Mouse (Mus musculus): ENCODE measurements around the gene Cyb5r3. TPM values are rescaled to one million over a fixed set of nuclear protein-coding genes. Genes with fewer than 3 reads are reported as not detected.

The Cyb5r3 gene
- polyA plus RNA-seq, 1 experiment from 2014 or later, result 283 TPM

DNA sequence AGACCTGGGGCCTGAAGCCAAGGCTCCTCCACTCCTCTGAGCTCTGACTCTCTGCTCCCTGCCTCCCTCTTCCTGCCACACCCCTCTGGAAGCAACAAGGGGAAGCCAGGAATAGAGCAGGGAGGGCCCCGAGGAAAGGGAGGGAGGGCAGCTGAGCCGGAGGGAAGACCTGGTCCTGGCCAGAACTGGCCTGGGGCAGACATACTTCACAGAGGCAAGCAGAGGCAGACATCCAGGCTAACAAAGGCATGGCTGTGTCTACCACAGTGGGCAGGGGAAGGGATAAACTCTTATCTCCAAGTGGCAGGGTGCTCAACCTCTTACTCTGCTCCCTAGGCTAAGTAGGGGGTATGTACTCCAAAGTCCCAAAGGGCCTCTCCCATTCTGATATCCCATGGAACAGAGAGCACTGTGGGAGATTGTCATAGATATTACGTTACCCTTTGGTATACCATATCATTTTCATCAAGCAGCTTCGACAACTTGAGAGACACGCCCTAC is 7.4 kb downstream of the Cyb5r3 start:
- Histone ChIP-seq H3K4me1 (ENCODE audit: control insufficient read depth, insufficient read depth, low read length) (peaks cover 35% of the 10 kb centered on the region), H3K27me3 (replicated peaks; ENCODE audit: control insufficient read depth, insufficient read depth, low read length) (no peaks in the 10 kb centered on the region), H3K4me2 (ENCODE audit: low read depth, low read length) (no peak overlapping the region), H3K27ac (ENCODE audit: low read length) (peak overlapping the region; percentile 73), H3K9ac (ENCODE audit: low read depth, low read length) (no peak overlapping the region), H3K9me3 (ENCODE audit: control insufficient read depth, low read length) (no peaks in the 10 kb centered on the region), H3K4me3 (ENCODE audit: low read length) (no peak overlapping the region), H3K36me3 (ENCODE audit: control insufficient read depth, insufficient read depth, low read length) (peaks cover 5% of the 10 kb centered on the region; the same call in 1 of the 2 replicates)
- peak; percentile 74 for ATAC-seq
- 48% methylated on average over 5 of the region's 5 CpGs for WGBS

DNA sequence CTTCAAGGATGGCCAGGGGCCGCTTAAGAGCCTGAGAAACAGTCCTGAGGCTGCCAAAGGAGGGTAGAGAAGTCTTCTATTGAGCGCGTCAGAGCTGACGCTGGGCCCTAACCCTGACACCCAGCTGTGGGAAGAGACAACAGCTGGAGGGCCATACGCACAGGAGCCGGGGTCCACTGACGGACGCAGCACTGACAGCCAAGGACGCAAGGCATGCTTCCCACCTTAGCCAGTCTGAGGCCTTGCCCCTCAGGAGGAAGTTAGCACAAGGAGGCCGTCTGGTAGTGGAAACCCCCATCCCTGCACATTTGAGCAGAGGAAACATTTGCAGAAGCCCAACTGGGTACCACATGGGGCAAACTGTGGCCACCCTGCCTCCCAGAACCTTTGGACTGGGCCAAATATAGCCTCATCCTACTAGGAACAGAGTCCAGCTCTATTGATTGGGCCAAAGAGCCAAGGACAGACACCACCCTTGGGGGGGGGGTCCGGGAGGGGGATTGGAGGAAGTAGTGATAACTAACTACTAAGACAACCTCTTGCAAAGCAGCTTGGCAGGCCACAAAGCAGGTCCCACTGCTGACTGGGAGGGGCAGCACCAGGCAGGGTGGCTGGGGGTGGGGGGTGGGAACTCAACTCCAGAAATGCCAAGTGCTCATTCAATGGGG is 9.4 kb downstream of the Cyb5r3 start:
- Histone ChIP-seq H3K9ac (ENCODE audit: low read depth, low read length) (0 out of 2 replicates have a peak overlapping the region, but pooled peaks have one; percentile 11), H3K4me3 (ENCODE audit: low read length) (no peak overlapping the region), H3K27me3 (replicated peaks; ENCODE audit: control insufficient read depth, insufficient read depth, low read length) (no peaks in the 10 kb centered on the region), H3K9me3 (ENCODE audit: control insufficient read depth, low read length) (no peaks in the 10 kb centered on the region), H3K4me2 (ENCODE audit: low read depth, low read length) (no peak overlapping the region), H3K27ac (ENCODE audit: low read length) (0 out of 2 replicates have a peak overlapping the region, but pooled peaks have one; percentile 2), H3K4me1 (ENCODE audit: control insufficient read depth, insufficient read depth, low read length) (peaks cover 31% of the 10 kb centered on the region), H3K36me3 (ENCODE audit: control insufficient read depth, insufficient read depth, low read length) (peaks cover 15% of the 10 kb centered on the region)
- ATAC-seq, result peak; percentile 43
- WGBS, result 87% methylated on average over 11 of the region's 11 CpGs

DNA sequence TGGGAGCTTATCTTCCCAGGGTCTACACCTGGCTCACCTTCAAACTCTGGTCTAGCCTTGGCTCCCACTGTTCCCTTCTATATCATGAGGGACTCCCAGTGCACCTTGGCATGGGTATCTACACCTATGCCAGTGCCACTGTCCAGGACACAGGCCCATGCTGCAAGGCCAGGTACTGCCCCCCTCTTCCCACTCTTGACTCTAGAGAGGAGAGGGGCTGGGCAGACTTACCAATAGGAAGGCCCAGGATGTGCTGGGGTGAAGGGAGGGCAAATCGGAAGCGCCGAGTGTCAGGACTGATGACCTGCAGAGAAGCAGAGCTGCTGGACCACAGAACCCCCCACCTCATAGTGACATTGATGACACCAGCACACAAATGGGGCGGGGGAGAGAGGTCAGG is 10.4 kb downstream of the Cyb5r3 start:
- Histone ChIP-seq H3K9ac (ENCODE audit: low read depth, low read length) (no peak overlapping the region), H3K4me1 (ENCODE audit: control insufficient read depth, insufficient read depth, low read length) (peaks cover 21% of the 10 kb centered on the region), H3K9me3 (ENCODE audit: control insufficient read depth, low read length) (no peaks in the 10 kb centered on the region), H3K36me3 (ENCODE audit: control insufficient read depth, insufficient read depth, low read length) (peaks cover 15% of the 10 kb centered on the region), H3K4me2 (ENCODE audit: low read depth, low read length) (no peak overlapping the region), H3K27me3 (replicated peaks; ENCODE audit: control insufficient read depth, insufficient read depth, low read length) (no peaks in the 10 kb centered on the region), H3K4me3 (ENCODE audit: low read length) (no peak overlapping the region), H3K27ac (ENCODE audit: low read length) (no peak overlapping the region)
- WGBS, result 92% methylated on average over 4 of the region's 4 CpGs
- ATAC-seq, result no peak

DNA sequence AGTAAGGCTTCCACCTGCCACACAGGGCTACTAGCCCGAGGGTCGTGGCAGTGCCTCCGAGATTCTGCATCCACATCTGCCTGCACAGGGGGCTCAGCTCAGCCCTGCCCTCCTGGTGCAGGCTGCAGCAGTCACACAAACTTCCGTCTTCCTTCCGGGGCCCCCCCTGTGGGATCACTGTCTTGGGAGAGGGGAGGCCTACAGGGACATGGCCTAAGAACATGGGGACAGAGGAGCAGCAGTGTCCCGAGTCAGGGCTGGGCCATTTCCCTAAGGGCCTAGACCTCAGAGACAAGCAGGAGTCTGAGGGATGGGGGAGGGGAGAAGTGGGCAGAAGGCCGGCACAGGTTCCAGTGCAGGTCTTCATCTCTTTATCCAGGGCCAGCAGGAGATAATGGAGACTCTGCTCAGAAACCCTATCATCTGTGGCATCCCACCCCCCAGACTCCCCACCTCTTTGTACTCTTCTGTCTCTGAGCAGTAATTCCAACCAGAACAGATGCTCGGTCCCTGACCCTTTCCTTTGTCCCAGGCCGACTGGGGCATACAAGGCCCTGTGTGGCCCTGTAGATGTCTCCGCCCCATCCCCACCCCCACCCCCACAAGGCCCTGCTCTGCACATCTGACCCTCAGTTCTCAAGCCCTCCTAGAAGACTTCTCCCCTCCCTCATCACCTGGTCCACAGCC is 11.2 kb downstream of the Cyb5r3 start:
- H3K4me2 ChIP-seq (ENCODE audit: low read depth, low read length), result no peak overlapping the region
- H3K9me3 ChIP-seq (ENCODE audit: control insufficient read depth, low read length), result no peaks in the 10 kb centered on the region
- ATAC-seq, result no peak
- H3K4me1 ChIP-seq (ENCODE audit: control insufficient read depth, insufficient read depth, low read length), result peaks cover 13% of the 10 kb centered on the region
- H3K4me3 ChIP-seq (ENCODE audit: low read length), result no peak overlapping the region
- 60% methylated on average over 10 of the region's 10 CpGs for WGBS
- H3K27me3 ChIP-seq (replicated peaks; ENCODE audit: control insufficient read depth, insufficient read depth, low read length), result no peaks in the 10 kb centered on the region
- peaks cover 15% of the 10 kb centered on the region for H3K36me3 ChIP-seq (ENCODE audit: control insufficient read depth, insufficient read depth, low read length)
- no peak overlapping the region for H3K9ac ChIP-seq (ENCODE audit: low read depth, low read length)
- no peak overlapping the region for H3K27ac ChIP-seq (ENCODE audit: low read length)

DNA sequence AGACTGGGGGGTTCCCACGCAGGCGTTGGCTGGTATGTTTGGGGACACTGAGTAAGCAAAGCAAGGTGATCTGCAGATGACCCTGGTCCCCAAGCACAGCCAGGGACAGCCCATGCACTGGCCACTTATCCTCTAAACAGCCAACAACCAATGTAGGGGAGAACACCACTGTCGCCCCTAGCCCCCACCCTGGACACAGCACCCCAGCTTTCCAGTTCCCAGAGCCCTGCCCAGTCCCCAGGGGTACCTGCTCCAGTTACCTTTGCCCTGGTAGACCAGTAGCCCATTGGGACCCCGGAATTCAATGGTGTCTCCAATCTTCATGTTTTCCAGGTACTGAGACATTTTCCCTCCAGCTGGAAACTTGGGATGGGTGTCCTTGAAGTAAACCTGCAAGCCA is 11.8 kb downstream of the Cyb5r3 start:
- Histone ChIP-seq H3K4me1 (ENCODE audit: control insufficient read depth, insufficient read depth, low read length) (peaks cover 16% of the 10 kb centered on the region), H3K4me3 (ENCODE audit: low read length) (no peak overlapping the region), H3K4me2 (ENCODE audit: low read depth, low read length) (no peak overlapping the region), H3K27ac (ENCODE audit: low read length) (no peak overlapping the region), H3K9ac (ENCODE audit: low read depth, low read length) (no peak overlapping the region), H3K9me3 (ENCODE audit: control insufficient read depth, low read length) (no peaks in the 10 kb centered on the region), H3K36me3 (ENCODE audit: control insufficient read depth, insufficient read depth, low read length) (peaks cover 15% of the 10 kb centered on the region), H3K27me3 (replicated peaks; ENCODE audit: control insufficient read depth, insufficient read depth, low read length) (no peaks in the 10 kb centered on the region)
- WGBS, result 92% methylated on average over 4 of the region's 4 CpGs
- no peak for ATAC-seq

DNA sequence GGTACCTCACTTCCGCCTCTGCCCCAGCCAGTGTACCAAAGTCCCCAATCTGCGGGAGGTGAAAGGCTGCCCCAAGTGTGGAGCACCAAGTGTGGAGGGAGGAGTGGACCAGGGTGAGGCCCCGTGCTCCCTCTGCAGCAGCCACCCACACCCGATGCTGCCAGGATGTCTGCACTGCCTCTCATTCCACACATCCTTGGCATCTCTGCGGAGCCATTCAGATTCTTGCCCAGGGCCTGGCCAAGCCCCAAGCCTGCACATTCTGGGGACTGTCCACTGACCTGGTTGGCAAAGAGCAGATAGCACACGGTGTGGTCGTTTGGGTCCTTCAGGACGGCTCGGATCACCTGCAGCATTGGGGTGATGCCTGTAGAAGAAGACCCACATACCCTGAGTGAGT is 12.6 kb downstream of the Cyb5r3 start:
- 98% methylated on average over 9 of the region's 9 CpGs for WGBS
- no peak overlapping the region for H3K4me3 ChIP-seq (ENCODE audit: low read length)
- ATAC-seq, result no peak
- no peaks in the 10 kb centered on the region for H3K27me3 ChIP-seq (replicated peaks; ENCODE audit: control insufficient read depth, insufficient read depth, low read length)
- no peak overlapping the region for H3K9ac ChIP-seq (ENCODE audit: low read depth, low read length)
- H3K9me3 ChIP-seq (ENCODE audit: control insufficient read depth, low read length), result no peaks in the 10 kb centered on the region
- no peak overlapping the region for H3K4me2 ChIP-seq (ENCODE audit: low read depth, low read length)
- H3K27ac ChIP-seq (ENCODE audit: low read length), result no peak overlapping the region
- H3K36me3 ChIP-seq (ENCODE audit: control insufficient read depth, insufficient read depth, low read length), result peaks cover 15% of the 10 kb centered on the region
- peaks cover 11% of the 10 kb centered on the region for H3K4me1 ChIP-seq (ENCODE audit: control insufficient read depth, insufficient read depth, low read length)

DNA sequence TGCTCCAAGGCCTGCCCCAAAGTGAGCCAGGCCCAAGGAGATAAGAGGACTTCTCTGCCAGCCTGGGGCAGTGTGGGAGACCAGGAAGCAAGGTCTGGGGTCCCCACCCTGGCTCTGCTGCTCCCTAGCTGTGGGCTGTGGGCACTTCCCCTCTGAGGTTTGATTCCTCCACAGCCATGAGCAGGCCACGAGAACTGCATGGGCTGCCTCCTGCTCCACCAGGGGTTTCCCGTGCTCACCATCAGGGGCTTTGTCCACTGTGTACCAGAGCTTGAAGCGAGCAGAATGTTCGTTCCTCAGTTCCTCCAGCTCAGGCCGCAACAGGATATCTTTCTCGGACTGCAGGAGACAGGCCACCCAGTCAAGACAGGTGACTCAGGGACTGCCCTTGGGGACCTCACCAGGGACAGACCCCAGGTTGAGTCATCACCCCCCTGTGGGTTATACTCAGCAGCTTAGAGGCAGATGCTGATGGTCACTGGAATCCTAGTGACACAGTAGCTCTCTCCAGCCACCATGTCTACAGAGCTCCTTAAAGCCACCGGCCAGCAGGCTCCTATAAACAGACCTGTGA is 13.7 kb downstream of the Cyb5r3 start:
- ATAC-seq, result no peak
- no peaks in the 10 kb centered on the region for H3K9me3 ChIP-seq (ENCODE audit: control insufficient read depth, low read length)
- peaks cover 10% of the 10 kb centered on the region; the same call in 1 of the 2 replicates for H3K4me1 ChIP-seq (ENCODE audit: control insufficient read depth, insufficient read depth, low read length)
- H3K36me3 ChIP-seq (ENCODE audit: control insufficient read depth, insufficient read depth, low read length), result peaks cover 16% of the 10 kb centered on the region
- H3K4me3 ChIP-seq (ENCODE audit: low read length), result no peak overlapping the region
- H3K27me3 ChIP-seq (replicated peaks; ENCODE audit: control insufficient read depth, insufficient read depth, low read length), result no peaks in the 10 kb centered on the region
- H3K4me2 ChIP-seq (ENCODE audit: low read depth, low read length), result no peak overlapping the region
- H3K27ac ChIP-seq (ENCODE audit: low read length), result no peak overlapping the region
- no peak overlapping the region for H3K9ac ChIP-seq (ENCODE audit: low read depth, low read length)
- 87% methylated on average over 7 of the region's 7 CpGs for WGBS

DNA sequence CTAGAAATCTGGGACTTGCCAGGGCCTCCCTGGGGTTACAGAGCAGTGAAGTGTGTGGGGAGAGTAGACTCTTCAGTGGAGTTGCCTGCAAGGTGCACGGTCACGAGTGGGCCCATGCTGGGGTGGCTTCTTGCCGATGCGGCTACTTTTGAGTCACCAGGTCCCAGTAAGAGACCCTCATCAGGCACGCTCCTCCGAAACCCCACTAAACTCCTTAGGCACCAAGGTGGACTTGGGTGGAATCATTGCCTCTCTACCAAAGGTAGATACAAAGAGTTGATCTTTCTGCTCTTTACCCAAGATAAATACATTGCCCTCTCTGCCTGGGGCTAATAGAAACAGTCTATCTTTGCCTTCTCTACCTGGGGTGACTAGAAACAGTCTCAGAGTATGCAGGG is 14.7 kb downstream of the Cyb5r3 start:
- Histone ChIP-seq H3K27me3 (replicated peaks; ENCODE audit: control insufficient read depth, insufficient read depth, low read length) (no peaks in the 10 kb centered on the region), H3K9me3 (ENCODE audit: control insufficient read depth, low read length) (no peaks in the 10 kb centered on the region), H3K4me2 (ENCODE audit: low read depth, low read length) (no peak overlapping the region), H3K4me1 (ENCODE audit: control insufficient read depth, insufficient read depth, low read length) (peaks cover 4% of the 10 kb centered on the region; the same call in 1 of the 2 replicates), H3K36me3 (ENCODE audit: control insufficient read depth, insufficient read depth, low read length) (peaks cover 21% of the 10 kb centered on the region), H3K4me3 (ENCODE audit: low read length) (no peak overlapping the region), H3K27ac (ENCODE audit: low read length) (no peak overlapping the region), H3K9ac (ENCODE audit: low read depth, low read length) (no peak overlapping the region)
- WGBS, result 95% methylated on average over 6 of the region's 6 CpGs
- ATAC-seq, result no peak

DNA sequence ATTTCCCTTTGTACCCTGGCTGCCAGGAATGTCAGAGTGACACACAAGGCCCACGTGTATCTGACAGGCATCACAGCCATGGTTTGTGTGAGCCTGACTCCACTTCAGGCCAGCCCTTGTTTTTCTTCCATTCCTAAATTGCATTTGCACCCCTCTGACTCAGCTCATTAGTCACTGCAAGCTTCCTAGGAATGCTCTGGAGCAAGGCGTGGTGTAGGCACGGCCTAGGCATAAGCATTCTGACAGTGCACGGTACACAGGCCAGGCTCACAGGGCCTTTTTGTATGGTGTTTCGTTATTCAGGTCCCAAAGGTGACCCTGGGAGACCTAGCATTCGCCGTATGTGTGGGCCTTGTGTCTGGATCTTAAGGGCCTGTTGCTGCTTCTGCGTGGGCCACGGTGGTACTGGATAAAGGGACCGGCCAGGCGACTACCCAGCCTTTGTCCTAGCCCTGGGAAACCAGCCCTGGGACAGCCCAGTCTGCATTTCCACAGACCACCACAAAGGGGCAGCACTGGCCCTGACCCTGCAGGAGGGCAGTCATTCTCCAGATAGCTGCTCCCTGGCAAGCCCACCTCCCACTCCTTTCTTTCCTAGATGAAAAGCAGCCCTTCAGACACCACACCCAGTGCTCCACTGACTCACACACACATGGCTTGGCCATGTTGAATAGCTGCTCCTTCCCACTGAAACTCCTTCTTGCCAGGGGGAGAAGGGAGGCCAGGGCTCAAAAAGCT is 15.3 kb downstream of the Cyb5r3 start:
- ATAC-seq, result peak; percentile 38
- 74% methylated on average over 11 of the region's 11 CpGs for WGBS
- H3K4me1 ChIP-seq (ENCODE audit: control insufficient read depth, insufficient read depth, low read length), result 0 out of 2 replicates have a peak, but pooled peaks cover 3% of the 10 kb centered on the region
- no peak overlapping the region for H3K4me3 ChIP-seq (ENCODE audit: low read length)
- no peak overlapping the region for H3K4me2 ChIP-seq (ENCODE audit: low read depth, low read length)
- H3K9me3 ChIP-seq (ENCODE audit: control insufficient read depth, low read length), result no peaks in the 10 kb centered on the region
- peaks cover 20% of the 10 kb centered on the region for H3K36me3 ChIP-seq (ENCODE audit: control insufficient read depth, insufficient read depth, low read length)
- H3K9ac ChIP-seq (ENCODE audit: low read depth, low read length), result no peak overlapping the region
- H3K27me3 ChIP-seq (replicated peaks; ENCODE audit: control insufficient read depth, insufficient read depth, low read length), result no peaks in the 10 kb centered on the region
- no peak overlapping the region for H3K27ac ChIP-seq (ENCODE audit: low read length)

Measured in intestine, embryonic 16.5 days (tissue).